Mouse (Mus musculus): ENCODE data around the gene Olfr430. TPM values are rescaled to one million over a fixed set of nuclear protein-coding genes. Genes with fewer than 3 reads are reported as not detected.
"Not testable (repeated sequence)": the region's sequence is repeated elsewhere in the genome, so short reads cannot be mapped to it uniquely, and the experiment has no call there.

The Olfr430 gene
- polyA plus RNA-seq (2015; fragmentation: Nextera tagmentation; extraction: Ambion mirVana) = not detected in 2 replicates

- 84% methylated on average over 3 of the region's 3 CpGs for WGBS
- Histone ChIP-seq H3K27me3 (ENCODE audit: control insufficient read depth, insufficient read depth, low read length) (no peaks in the 10 kb centered on the region), H3K9me3 (replicated peaks; ENCODE audit: control insufficient read depth, low read length) (no peaks in the 10 kb centered on the region), H3K4me1 (ENCODE audit: control insufficient read depth, insufficient read depth, low read length) (no peaks in the 10 kb centered on the region), H3K4me3 (ENCODE audit: low read length) (no peak within 1 kb of the TSS), H3K4me2 (ENCODE audit: low read depth, low read length) (no peak within 1 kb of the TSS), H3K9ac (ENCODE audit: low read length) (no peak within 1 kb of the TSS), H3K36me3 (ENCODE audit: control insufficient read depth, insufficient read depth) (no peaks in the 10 kb centered on the region), H3K27ac (ENCODE audit: low read length) (no peak within 1 kb of the TSS)
- no peak for ATAC-seq (replicated peaks; ENCODE audit: extremely low read depth, insufficient read depth, low FRiP score)
Measured at GRCm38 (mm10) chr1:174066305-174066704, at the start of gene Olfr430. Olfr430 (plus strand) TSS chr1:174066605.

- H3K36me3 ChIP-seq (ENCODE audit: control insufficient read depth, insufficient read depth) = no peaks in the 10 kb centered on the region
- no peak within 1 kb of the TSS for H3K4me2 ChIP-seq (ENCODE audit: low read depth, low read length)
- no peak within 1 kb of the TSS for H3K4me3 ChIP-seq (ENCODE audit: low read length)
- H3K4me1 ChIP-seq (ENCODE audit: control insufficient read depth, insufficient read depth, low read length) = no peaks in the 10 kb centered on the region
- H3K9me3 ChIP-seq (replicated peaks; ENCODE audit: control insufficient read depth, low read length) = no peaks in the 10 kb centered on the region
- H3K27ac ChIP-seq (ENCODE audit: low read length) = no peak within 1 kb of the TSS
- no peaks in the 10 kb centered on the region for H3K27me3 ChIP-seq (ENCODE audit: control insufficient read depth, insufficient read depth, low read length)
- WGBS = 32% methylated on average over 1 of the region's 1 CpGs
- no peak within 1 kb of the TSS for H3K9ac ChIP-seq (ENCODE audit: low read length)
- no peak for ATAC-seq (replicated peaks; ENCODE audit: extremely low read depth, insufficient read depth, low FRiP score)
Measured at GRCm38 (mm10) chr1:174031698-174032097, 34.7 kb upstream of the Olfr430 start, which contains the start of gene Ifi205. Ifi205 (minus strand) TSS chr1:174031810.

- Histone ChIP-seq H3K4me3 (ENCODE audit: low read length) (no peak overlapping the region), H3K27me3 (ENCODE audit: control insufficient read depth, insufficient read depth, low read length) (no peaks in the 10 kb centered on the region), H3K9me3 (replicated peaks; ENCODE audit: control insufficient read depth, low read length) (no peaks in the 10 kb centered on the region), H3K27ac (ENCODE audit: low read length) (no peak overlapping the region), H3K4me1 (ENCODE audit: control insufficient read depth, insufficient read depth, low read length) (no peaks in the 10 kb centered on the region), H3K9ac (ENCODE audit: low read length) (no peak overlapping the region), H3K4me2 (ENCODE audit: low read depth, low read length) (no peak overlapping the region), H3K36me3 (ENCODE audit: control insufficient read depth, insufficient read depth) (no peaks in the 10 kb centered on the region)
- ATAC-seq (replicated peaks; ENCODE audit: extremely low read depth, insufficient read depth, low FRiP score) = no peak
- 58% methylated on average over 4 of the region's 4 CpGs for WGBS
Measured at GRCm38 (mm10) chr1:174035841-174036240, 30.6 kb upstream of the Olfr430 start.

- Histone ChIP-seq H3K4me1 (ENCODE audit: control insufficient read depth, insufficient read depth, low read length) (no peaks in the 10 kb centered on the region), H3K9me3 (replicated peaks; ENCODE audit: control insufficient read depth, low read length) (no peaks in the 10 kb centered on the region), H3K9ac (ENCODE audit: low read length) (no peak overlapping the region), H3K27ac (ENCODE audit: low read length) (no peak overlapping the region), H3K36me3 (ENCODE audit: control insufficient read depth, insufficient read depth) (no peaks in the 10 kb centered on the region), H3K4me3 (ENCODE audit: low read length) (no peak overlapping the region), H3K27me3 (ENCODE audit: control insufficient read depth, insufficient read depth, low read length) (no peaks in the 10 kb centered on the region), H3K4me2 (ENCODE audit: low read depth, low read length) (no peak overlapping the region)
- ATAC-seq (replicated peaks; ENCODE audit: extremely low read depth, insufficient read depth, low FRiP score) = no peak
- 82% methylated on average over 3 of the region's 3 CpGs for WGBS
Measured at GRCm38 (mm10) chr1:174038480-174038879, 27.9 kb upstream of the Olfr430 start.

GRCm38 (mm10) chr1:174040523-174041177 is 25.8 kb upstream of the Olfr430 start, which contains the start of gene Olfr433:
Olfr433 (plus strand) TSS chr1:174040705.
- H3K27me3 ChIP-seq (ENCODE audit: control insufficient read depth, insufficient read depth, low read length) = no peaks in the 10 kb centered on the region
- 59% methylated on average over 7 of the region's 7 CpGs for WGBS
- no peaks in the 10 kb centered on the region for H3K9me3 ChIP-seq (replicated peaks; ENCODE audit: control insufficient read depth, low read length)
- no peak within 1 kb of the TSS for H3K27ac ChIP-seq (ENCODE audit: low read length)
- H3K36me3 ChIP-seq (ENCODE audit: control insufficient read depth, insufficient read depth) = no peaks in the 10 kb centered on the region
- ATAC-seq (replicated peaks; ENCODE audit: extremely low read depth, insufficient read depth, low FRiP score) = no peak
- no peak within 1 kb of the TSS for H3K4me2 ChIP-seq (ENCODE audit: low read depth, low read length)
- H3K9ac ChIP-seq (ENCODE audit: low read length) = no peak within 1 kb of the TSS
- H3K4me1 ChIP-seq (ENCODE audit: control insufficient read depth, insufficient read depth, low read length) = no peaks in the 10 kb centered on the region
- no peak within 1 kb of the TSS for H3K4me3 ChIP-seq (ENCODE audit: low read length)

- not testable (repeated sequence) for H3K27me3 ChIP-seq (ENCODE audit: control insufficient read depth, insufficient read depth, low read length); H3K9ac ChIP-seq (ENCODE audit: low read length); H3K4me2 ChIP-seq (ENCODE audit: low read depth, low read length); H3K4me3 ChIP-seq (ENCODE audit: low read length); H3K4me1 ChIP-seq (ENCODE audit: control insufficient read depth, insufficient read depth, low read length); H3K9me3 ChIP-seq (replicated peaks; ENCODE audit: control insufficient read depth, low read length); H3K27ac ChIP-seq (ENCODE audit: low read length); ATAC-seq (replicated peaks; ENCODE audit: extremely low read depth, insufficient read depth, low FRiP score); H3K36me3 ChIP-seq (ENCODE audit: control insufficient read depth, insufficient read depth)
- 87% methylated on average over 12 of the region's 12 CpGs for WGBS
Measured at GRCm38 (mm10) chr1:174042091-174042884, 24.1 kb upstream of the Olfr430 start.

GRCm38 (mm10) chr1:174044431-174044830 is 22.0 kb upstream of the Olfr430 start:
- ATAC-seq (replicated peaks; ENCODE audit: extremely low read depth, insufficient read depth, low FRiP score) = no peak
- Histone ChIP-seq H3K4me1 (ENCODE audit: control insufficient read depth, insufficient read depth, low read length) (no peaks in the 10 kb centered on the region), H3K4me2 (ENCODE audit: low read depth, low read length) (no peak overlapping the region), H3K36me3 (ENCODE audit: control insufficient read depth, insufficient read depth) (no peaks in the 10 kb centered on the region), H3K27ac (ENCODE audit: low read length) (no peak overlapping the region), H3K27me3 (ENCODE audit: control insufficient read depth, insufficient read depth, low read length) (no peaks in the 10 kb centered on the region), H3K4me3 (ENCODE audit: low read length) (no peak overlapping the region), H3K9ac (ENCODE audit: low read length) (no peak overlapping the region), H3K9me3 (replicated peaks; ENCODE audit: control insufficient read depth, low read length) (no peaks in the 10 kb centered on the region)
- 61% methylated on average over 2 of the region's 2 CpGs for WGBS

- ATAC-seq (replicated peaks; ENCODE audit: extremely low read depth, insufficient read depth, low FRiP score); H3K27ac ChIP-seq (ENCODE audit: low read length); H3K27me3 ChIP-seq (ENCODE audit: control insufficient read depth, insufficient read depth, low read length); H3K9me3 ChIP-seq (replicated peaks; ENCODE audit: control insufficient read depth, low read length); H3K36me3 ChIP-seq (ENCODE audit: control insufficient read depth, insufficient read depth); H3K9ac ChIP-seq (ENCODE audit: low read length); H3K4me1 ChIP-seq (ENCODE audit: control insufficient read depth, insufficient read depth, low read length); H3K4me3 ChIP-seq (ENCODE audit: low read length); H3K4me2 ChIP-seq (ENCODE audit: low read depth, low read length): not testable (repeated sequence)
- 70% methylated on average over 6 of the region's 6 CpGs for WGBS
Measured at GRCm38 (mm10) chr1:174048227-174048626, 18.2 kb upstream of the Olfr430 start.

- ATAC-seq (replicated peaks; ENCODE audit: extremely low read depth, insufficient read depth, low FRiP score) = no peak
- H3K9ac ChIP-seq (ENCODE audit: low read length) = no peak within 1 kb of the TSS
- H3K27ac ChIP-seq (ENCODE audit: low read length) = no peak within 1 kb of the TSS
- H3K4me3 ChIP-seq (ENCODE audit: low read length) = no peak within 1 kb of the TSS
- no peaks in the 10 kb centered on the region for H3K36me3 ChIP-seq (ENCODE audit: control insufficient read depth, insufficient read depth)
- H3K9me3 ChIP-seq (replicated peaks; ENCODE audit: control insufficient read depth, low read length) = no peaks in the 10 kb centered on the region
- no peaks in the 10 kb centered on the region for H3K27me3 ChIP-seq (ENCODE audit: control insufficient read depth, insufficient read depth, low read length)
- no peaks in the 10 kb centered on the region for H3K4me1 ChIP-seq (ENCODE audit: control insufficient read depth, insufficient read depth, low read length)
- WGBS = 62% methylated on average over 2 of the region's 2 CpGs
- H3K4me2 ChIP-seq (ENCODE audit: low read depth, low read length) = no peak within 1 kb of the TSS
Measured at GRCm38 (mm10) chr1:174048893-174049292, 17.5 kb upstream of the Olfr430 start, which contains the start of gene Olfr432. Olfr432 (plus strand) TSS chr1:174049205.
